Mouse (Mus musculus) embryonic facial prominence, embryonic 14.5 days (tissue): ENCODE data around the gene Dennd1c. TPM values are rescaled to one million over a fixed set of nuclear protein-coding genes. Genes with fewer than 3 reads are reported as not detected.

Source experiments
- ATAC-seq: fragments of 200-750 bp; cut with Nextera tagmentation; 2 replicates; pipeline ENCODE4 v1.8.0; 2017; ENCODE audit warnings: low read depth, moderate number of reproducible peaks, moderate TSS enrichment
- DNase-seq: peaks from one replicate; pipeline ENCODE4 v3.0.0-alpha.2; 2015; ENCODE audit warnings: low spot score
- H3K27ac ChIP-seq: fragments of 300-500 bp; sonication (generic); replicated peaks from 2 replicates; pipeline ENCODE4 v1.5.1; 2014; ENCODE audit warnings: low read depth, mild to moderate bottlenecking, low read length, moderate library complexity
- H3K27me3 ChIP-seq: fragments of 300-500 bp; sonication (generic); replicated peaks from 2 replicates; pipeline ENCODE4 v1.6.1; 2014; ENCODE audit warnings: low read length; ENCODE audit not compliant: control insufficient read depth, insufficient read depth
- H3K36me3 ChIP-seq: fragments of 300-500 bp; sonication (generic); 2 replicates; pipeline ENCODE4 v1.6.1; 2014; ENCODE audit warnings: low read length, mixed read lengths; ENCODE audit not compliant: control insufficient read depth, insufficient read depth
- H3K4me1 ChIP-seq: fragments of 300-500 bp; sonication (generic); 2 replicates; pipeline ENCODE4 v1.6.1; 2014; ENCODE audit warnings: antibody characterized with exemption, low read length; ENCODE audit not compliant: control insufficient read depth, insufficient read depth
- H3K4me2 ChIP-seq: fragments of 300-500 bp; sonication (generic); 2 replicates; pipeline ENCODE4 v1.6.1; 2014; ENCODE audit warnings: low read depth, mild to moderate bottlenecking, low read length, moderate library complexity, mixed read lengths
- H3K4me3 ChIP-seq: fragments of 300-500 bp; sonication (generic); 2 replicates; pipeline ENCODE4 v1.5.1; 2014; ENCODE audit warnings: low read depth, mild to moderate bottlenecking, low read length
- H3K9ac ChIP-seq: fragments of 300-500 bp; sonication (generic); 2 replicates; pipeline ENCODE4 v1.6.1; 2014; ENCODE audit warnings: low read depth, mild to moderate bottlenecking, low read length, moderate library complexity, mixed read lengths
- H3K9me3 ChIP-seq: fragments of 300-500 bp; sonication (generic); 2 replicates; pipeline ENCODE4 v1.6.1; 2016; ENCODE audit warnings: low read length; ENCODE audit not compliant: control insufficient read depth
- WGBS: fragments of 180-500 bp; shearing (Covaris S2); extraction: QIAGEN DNeasy Blood & Tissue Kit; methylation state at CpG from one replicate; pipeline ENCODE4 v1.1.7; 2014; 5-methylcytosine and 5-hydroxymethylcytosine counted together
- polyA plus RNA-seq: library from polyadenylated mRNA; unstranded; fragments of >200 nt; fragmentation: Nextera tagmentation; extraction: Ambion mirVana; gene quantifications from 2 replicates; pipeline ENCODE4 v1.2.1, GENCODE M21; 2014

Dennd1c gene
- polyA plus RNA-seq, result 1.6 and 2.1 TPM in 2 replicates

DNA sequence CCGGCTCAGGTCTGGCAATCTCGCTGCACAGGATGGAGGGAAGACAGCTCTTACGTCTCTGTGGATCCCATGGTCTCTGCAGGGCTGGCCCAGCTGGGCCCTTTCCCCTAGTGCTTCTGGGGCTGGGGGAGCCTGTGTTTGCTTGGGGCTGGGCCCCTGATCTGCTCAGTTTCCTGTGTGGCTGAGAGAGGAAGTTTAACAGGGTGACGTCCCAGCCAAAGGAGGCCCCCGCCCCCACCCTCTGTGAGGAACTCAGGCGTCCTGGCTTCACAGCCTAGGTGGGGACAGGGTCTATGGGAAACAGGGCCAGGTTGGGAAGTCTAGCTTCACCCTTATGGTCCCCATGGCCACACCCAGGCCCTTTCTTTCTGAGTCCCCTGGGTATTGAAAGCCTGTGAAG, at the start of gene Dennd1c:
Dennd1c (minus strand) TSS at position 179 of the 400 bp plus-strand sequence.
- no peak within 1 kb of the TSS for H3K27ac ChIP-seq
- ATAC-seq, result peak; percentile 22; the same call in 1 of the 2 replicates
- no peaks in the 10 kb centered on the region for H3K4me1 ChIP-seq
- no peak within 1 kb of the TSS for H3K4me3 ChIP-seq
- no peak for DNase-seq
- no peaks in the 10 kb centered on the region for H3K36me3 ChIP-seq
- no peaks in the 10 kb centered on the region for H3K9me3 ChIP-seq
- H3K27me3 ChIP-seq, result no peaks in the 10 kb centered on the region
- H3K9ac ChIP-seq, result no peak within 1 kb of the TSS
- H3K4me2 ChIP-seq, result no peak within 1 kb of the TSS
- WGBS, result 49% methylated on average over 6 of the region's 6 CpGs

DNA sequence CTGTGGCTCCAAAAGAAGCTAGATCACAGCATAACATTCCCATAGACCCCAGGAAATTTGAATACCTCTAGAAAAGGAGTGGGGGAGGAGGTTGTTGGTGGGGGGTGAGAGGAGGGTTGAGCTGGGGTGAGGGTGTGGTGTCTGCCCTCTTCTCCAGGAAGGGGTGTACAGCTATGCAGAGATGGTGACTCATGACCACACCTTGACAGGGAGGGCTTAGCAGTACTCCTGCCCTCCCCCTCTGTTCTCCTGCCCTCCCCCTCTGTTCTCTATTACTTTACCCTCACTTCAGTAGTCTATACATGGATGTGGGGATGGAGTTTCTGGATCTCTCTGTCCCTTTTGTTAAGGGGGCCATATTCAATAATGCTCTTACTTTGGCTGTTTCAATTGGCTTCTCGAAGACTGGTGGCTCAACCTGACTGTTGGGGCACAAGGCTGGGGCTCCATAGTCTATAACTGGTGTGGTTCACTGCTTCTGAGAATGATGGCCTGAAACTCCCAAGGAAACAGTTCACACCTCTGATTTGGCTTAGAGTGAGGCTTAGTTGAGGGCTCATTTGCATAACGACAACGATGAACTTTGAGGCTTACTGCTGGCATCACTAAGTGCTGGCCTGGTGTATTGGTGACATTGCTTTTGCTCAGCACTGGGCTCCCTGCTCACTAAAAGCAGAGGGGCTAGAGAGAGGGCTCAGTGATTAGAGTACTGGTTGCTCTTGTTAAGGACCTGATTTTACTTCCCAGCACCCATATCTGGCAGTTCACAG, 47.7 kb upstream of the Dennd1c start:
- Histone ChIP-seq H3K36me3 (no peaks in the 10 kb centered on the region), H3K27me3 (no peaks in the 10 kb centered on the region), H3K4me2 (no peak overlapping the region), H3K27ac (no peak overlapping the region), H3K4me3 (no peak overlapping the region), H3K9me3 (no peaks in the 10 kb centered on the region), H3K9ac (no peak overlapping the region), H3K4me1 (no peaks in the 10 kb centered on the region)
- DNase-seq (no peak), ATAC-seq (no peak)
- WGBS, result 63% methylated on average over 3 of the region's 3 CpGs

DNA sequence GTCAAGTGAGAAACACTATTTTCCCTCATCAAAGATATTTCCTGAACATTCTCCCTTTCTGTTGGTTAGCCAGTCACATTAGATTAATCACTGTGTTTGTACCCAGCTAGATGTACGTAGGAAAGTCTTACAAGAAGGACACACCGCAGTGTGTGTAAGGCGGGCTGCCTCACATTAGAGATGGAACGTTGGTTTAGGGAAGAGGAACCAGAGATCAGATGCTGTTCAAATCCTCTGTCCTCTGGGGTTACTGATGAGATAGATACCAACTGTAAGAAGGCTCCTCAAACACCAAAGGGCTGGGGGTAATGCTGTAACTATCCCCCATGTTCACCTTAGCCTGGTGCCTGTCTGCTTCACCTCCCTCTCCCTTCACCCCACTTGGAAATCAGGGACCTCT, 46.5 kb upstream of the Dennd1c start:
- H3K9ac ChIP-seq, result no peak overlapping the region
- H3K36me3 ChIP-seq, result no peaks in the 10 kb centered on the region
- H3K27ac ChIP-seq, result no peak overlapping the region
- no peaks in the 10 kb centered on the region for H3K9me3 ChIP-seq
- H3K4me2 ChIP-seq, result no peak overlapping the region
- WGBS, result 83% methylated on average over 4 of the region's 4 CpGs
- no peak overlapping the region for H3K4me3 ChIP-seq
- DNase-seq (no peak), ATAC-seq (no peak)
- H3K4me1 ChIP-seq, result no peaks in the 10 kb centered on the region
- H3K27me3 ChIP-seq, result no peaks in the 10 kb centered on the region

DNA sequence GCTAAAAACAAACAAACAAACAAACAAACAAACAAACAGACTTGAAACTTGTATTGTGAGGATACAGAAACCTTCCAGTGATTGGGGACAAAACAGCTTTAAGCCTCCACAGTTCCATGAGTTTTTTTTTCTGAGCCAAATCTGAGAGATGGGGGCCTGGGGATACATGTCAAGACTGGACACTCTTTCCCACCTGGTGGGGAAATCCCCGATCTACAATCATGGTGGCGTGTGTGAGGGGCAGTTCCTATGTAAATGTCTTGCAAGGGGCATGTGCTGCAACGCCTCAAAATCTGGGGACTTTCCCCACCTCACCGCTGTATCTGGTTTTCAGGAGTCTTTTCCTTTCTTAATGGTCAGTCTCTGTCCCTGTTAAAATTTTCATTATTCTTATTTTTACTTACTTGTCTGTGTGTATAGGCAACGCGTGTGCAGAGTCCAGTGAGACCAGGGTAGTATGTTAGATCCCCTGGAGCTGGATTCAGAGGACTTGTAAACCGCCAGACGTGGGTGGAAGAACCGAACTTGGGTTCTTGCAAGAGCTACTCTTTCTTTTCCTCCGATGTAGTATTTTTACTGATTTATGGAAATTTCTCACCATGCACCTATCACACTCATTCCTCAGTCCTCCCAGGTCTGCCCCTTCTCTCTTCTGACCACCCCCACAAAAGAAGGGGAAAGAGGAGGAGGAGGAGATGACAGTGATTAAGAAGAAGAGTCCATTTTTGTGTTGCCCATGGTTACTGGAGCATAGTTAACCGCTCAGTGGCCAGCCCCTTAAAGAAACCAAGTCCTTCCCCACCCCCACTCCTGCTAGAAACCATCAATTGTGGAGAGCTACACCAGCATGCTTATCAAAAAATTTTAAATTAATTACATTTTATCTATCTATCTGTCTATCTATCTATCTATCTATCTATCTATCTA, 45.1 kb upstream of the Dennd1c start:
- no peak overlapping the region for H3K27ac ChIP-seq
- no peaks in the 10 kb centered on the region for H3K4me1 ChIP-seq
- WGBS, result 83% methylated on average over 11 of the region's 11 CpGs
- H3K27me3 ChIP-seq, result no peaks in the 10 kb centered on the region
- no peaks in the 10 kb centered on the region for H3K36me3 ChIP-seq
- DNase-seq (no peak), ATAC-seq (no peak)
- no peak overlapping the region for H3K9ac ChIP-seq
- no peaks in the 10 kb centered on the region for H3K9me3 ChIP-seq
- no peak overlapping the region for H3K4me3 ChIP-seq
- no peak overlapping the region for H3K4me2 ChIP-seq

DNA sequence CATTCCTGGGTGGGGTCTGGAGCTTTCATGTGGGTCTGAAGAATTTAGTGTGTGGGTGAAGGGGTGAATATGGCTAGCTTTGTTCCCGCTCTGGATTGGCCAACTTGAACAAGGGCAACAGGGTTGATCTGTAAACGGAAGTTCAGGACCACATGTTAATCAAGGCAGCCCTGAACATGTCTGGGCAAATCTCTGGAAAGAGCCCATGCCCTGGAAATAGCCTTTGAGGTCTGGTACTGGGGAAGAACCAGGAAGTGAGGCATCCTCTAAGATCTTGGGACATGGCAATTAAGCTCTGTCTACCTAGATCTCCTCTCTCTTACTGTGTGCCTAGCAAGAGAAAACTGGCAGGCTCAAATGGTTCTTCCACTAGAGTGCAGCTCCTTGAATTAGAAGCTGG, 43.5 kb upstream of the Dennd1c start:
- H3K9me3 ChIP-seq, result no peaks in the 10 kb centered on the region
- no peaks in the 10 kb centered on the region for H3K27me3 ChIP-seq
- H3K4me1 ChIP-seq, result no peaks in the 10 kb centered on the region
- H3K4me2 ChIP-seq, result no peak overlapping the region
- H3K36me3 ChIP-seq, result no peaks in the 10 kb centered on the region
- DNase-seq (no peak), ATAC-seq (no peak)
- H3K27ac ChIP-seq, result no peak overlapping the region
- no peak overlapping the region for H3K4me3 ChIP-seq
- H3K9ac ChIP-seq, result no peak overlapping the region
- 70% methylated on average over 2 of the region's 2 CpGs for WGBS

DNA sequence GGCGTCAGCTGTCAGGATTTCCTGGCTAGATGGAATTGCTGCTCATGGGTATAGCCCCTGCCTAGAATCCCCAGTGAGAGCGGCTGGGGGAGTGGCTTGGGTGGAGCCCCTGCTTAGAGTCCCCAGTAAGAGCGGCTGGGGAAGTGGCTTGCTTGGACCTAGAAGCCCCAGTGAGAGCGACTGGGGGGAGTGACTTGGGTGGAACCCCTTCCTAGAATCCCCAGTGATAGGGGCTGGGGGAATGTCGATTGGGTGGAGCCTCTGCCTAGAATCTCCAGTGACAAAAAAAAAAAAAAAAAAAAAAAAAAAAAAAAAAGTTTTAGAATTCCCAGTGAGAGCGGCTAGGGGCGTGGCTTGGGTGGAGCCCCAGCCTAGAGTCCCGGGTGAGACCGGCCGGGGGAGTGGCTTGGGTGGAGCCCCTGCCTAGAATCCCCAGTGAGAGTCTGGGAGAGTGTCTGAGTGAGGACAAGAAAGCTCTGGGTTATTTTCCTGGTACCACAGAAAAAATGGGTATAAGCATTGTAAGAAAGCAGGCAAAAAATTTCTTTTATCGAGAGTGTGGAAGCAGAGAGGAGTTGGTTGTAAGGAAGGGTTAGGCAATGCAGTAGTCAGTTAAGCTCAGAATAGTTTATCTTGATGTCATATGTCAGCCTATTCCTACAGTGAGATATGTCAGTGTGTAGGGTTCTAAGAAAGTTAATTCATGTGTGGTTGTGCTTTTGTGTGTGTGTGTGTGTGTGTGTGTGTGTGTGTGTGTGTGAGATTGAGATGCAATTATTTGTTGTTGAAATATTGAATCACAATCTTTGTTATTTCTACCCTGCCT, 40.4 kb upstream of the Dennd1c start:
- ATAC-seq, result peak; percentile 86
- H3K4me3 ChIP-seq, result no peak overlapping the region
- DNase-seq, result peak; percentile 78
- WGBS, result 2% methylated on average over 11 of the region's 11 CpGs
- no peaks in the 10 kb centered on the region for H3K9me3 ChIP-seq
- no peaks in the 10 kb centered on the region for H3K4me1 ChIP-seq
- no peak overlapping the region for H3K9ac ChIP-seq
- H3K36me3 ChIP-seq, result no peaks in the 10 kb centered on the region
- H3K27me3 ChIP-seq, result no peaks in the 10 kb centered on the region
- H3K27ac ChIP-seq, result no peak overlapping the region
- peak overlapping the region; percentile 26; the same call in 1 of the 2 replicates for H3K4me2 ChIP-seq

DNA sequence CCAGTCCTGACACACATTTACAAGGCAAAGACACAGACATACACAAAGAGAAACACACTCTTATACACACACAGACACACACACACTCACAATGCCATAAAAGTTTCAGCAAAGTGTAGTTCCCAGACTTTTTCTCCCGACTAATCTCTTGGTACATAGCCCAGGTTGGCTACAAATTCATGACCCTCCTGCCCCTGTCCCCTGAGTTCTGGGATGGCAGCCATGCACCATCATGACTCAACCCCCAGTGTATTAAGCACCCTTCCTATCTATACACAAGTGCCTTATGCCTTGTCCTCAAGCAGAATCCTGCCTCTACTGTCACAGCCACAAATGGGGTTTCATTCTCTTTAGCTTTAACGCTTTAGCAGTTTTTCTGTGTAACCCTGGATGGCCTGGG, 38.5 kb upstream of the Dennd1c start:
- Histone ChIP-seq H3K36me3 (no peaks in the 10 kb centered on the region), H3K27me3 (no peaks in the 10 kb centered on the region), H3K4me3 (no peak overlapping the region), H3K4me1 (no peaks in the 10 kb centered on the region), H3K9me3 (no peaks in the 10 kb centered on the region), H3K4me2 (no peak overlapping the region), H3K27ac (no peak overlapping the region), H3K9ac (no peak overlapping the region)
- DNase-seq (no peak), ATAC-seq (no peak)
- 84% methylated on average over 2 of the region's 2 CpGs for WGBS

DNA sequence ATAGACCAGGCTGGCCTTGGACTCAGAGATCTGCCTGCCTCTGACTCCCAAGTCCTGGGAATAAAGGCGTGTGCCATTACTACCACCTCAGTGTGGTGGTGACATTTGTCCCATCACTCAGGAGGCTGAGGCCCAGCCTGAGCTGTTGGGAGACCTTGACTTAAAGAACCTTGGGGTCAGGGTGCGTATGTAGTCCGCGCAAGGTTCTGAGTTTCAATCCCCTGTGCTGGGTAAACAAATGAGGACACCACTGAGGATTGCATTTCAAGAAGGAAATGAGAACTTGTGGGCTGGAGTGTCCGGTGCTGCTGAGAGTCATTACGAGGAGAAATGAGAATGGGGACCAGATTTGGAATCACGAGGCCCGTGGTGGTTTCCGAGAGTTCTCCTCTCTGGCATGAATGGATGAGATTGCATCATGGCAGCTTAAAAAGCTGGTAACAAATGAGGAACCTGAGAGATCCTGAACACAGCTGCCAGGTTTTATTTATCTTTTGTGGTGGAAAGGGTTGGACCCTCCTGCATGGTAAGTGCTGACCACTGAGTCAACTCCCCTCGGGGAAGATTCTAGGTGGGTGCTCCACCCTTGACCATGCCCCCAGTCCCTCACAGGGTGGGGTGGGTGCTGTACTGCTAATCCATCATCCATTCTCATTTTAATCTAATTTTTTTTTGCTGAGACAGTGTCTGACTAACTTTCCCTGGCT, 34.6 kb upstream of the Dennd1c start:
- H3K27me3 ChIP-seq, result no peaks in the 10 kb centered on the region
- ATAC-seq, result no peak

More for the DNA sequence above, 34.6 kb upstream of the Dennd1c start:
- no peaks in the 10 kb centered on the region for H3K4me1 ChIP-seq
- WGBS, result 80% methylated on average over 10 of the region's 10 CpGs
- no peak for DNase-seq
- H3K9me3 ChIP-seq, result no peaks in the 10 kb centered on the region
- H3K36me3 ChIP-seq, result no peaks in the 10 kb centered on the region
- H3K9ac ChIP-seq, result no peak overlapping the region
- H3K27ac ChIP-seq, result no peak overlapping the region
- no peak overlapping the region for H3K4me2 ChIP-seq
- no peak overlapping the region for H3K4me3 ChIP-seq
